Mouse (Mus musculus) hindbrain, embryonic 10.5 days (tissue): ENCODE results near the gene Atp7b. TPM values are rescaled to one million over a fixed set of nuclear protein-coding genes. Genes with fewer than 3 reads are reported as not detected.

Source experiments
- DNase-seq: peaks from one replicate; pipeline ENCODE4 v3.0.0-alpha.2; 2017; ENCODE audit warnings: low spot score
- H3K27ac ChIP-seq: fragments of 300-500 bp; sonication (generic); 2 replicates; pipeline ENCODE4 v1.5.1; 2016; ENCODE audit warnings: mild to moderate bottlenecking, moderate library complexity
- H3K27me3 ChIP-seq: fragments of 300-500 bp; sonication (generic); 2 replicates; pipeline ENCODE4 v1.6.1; 2016; ENCODE audit warnings: mild to moderate bottlenecking; ENCODE audit not compliant: poor library complexity, insufficient read depth, severe bottlenecking
- H3K36me3 ChIP-seq: fragments of 300-500 bp; sonication (generic); 2 replicates; pipeline ENCODE4 v1.6.1; 2016; ENCODE audit warnings: mild to moderate bottlenecking, moderate library complexity
- H3K4me1 ChIP-seq: fragments of 300-500 bp; sonication (generic); replicated peaks from 2 replicates; pipeline ENCODE4 v1.6.1; 2016; ENCODE audit warnings: mild to moderate bottlenecking
- H3K4me3 ChIP-seq: fragments of 300-500 bp; sonication (generic); 2 replicates; pipeline ENCODE4 v1.5.1; 2016; ENCODE audit warnings: mild to moderate bottlenecking, moderate library complexity
- H3K9me3 ChIP-seq: fragments of 300-500 bp; sonication (generic); 2 replicates; pipeline ENCODE4 v1.6.1; 2016; ENCODE audit warnings: mild to moderate bottlenecking, moderate library complexity
- WGBS: fragments of 180-500 bp; shearing (Covaris S2); methylation state at CpG from one replicate; pipeline ENCODE4 v1.1.7; 2016; 5-methylcytosine and 5-hydroxymethylcytosine counted together
- polyA plus RNA-seq: library from polyadenylated mRNA; unstranded; fragments of >200 nt; fragmentation: Nextera tagmentation; extraction: Ambion mirVana; gene quantifications from 2 replicates; pipeline ENCODE4 v1.2.1, GENCODE M21; 2016

Atp7b gene
- polyA plus RNA-seq = 2.5 TPM in 2 replicates

GRCm38 (mm10) chr8:22059821-22060445 lies at the start of gene Atp7b:
Gene Atp7b, minus strand, starts transcription at chr8:22060305.
- DNase-seq = no peak
- WGBS = under 1% methylated on average over 46 of the region's 46 CpGs
- Histone ChIP-seq H3K27me3 (peaks cover 18% of the 10 kb centered on the region), H3K9me3 (0 out of 2 replicates have a peak, but pooled peaks cover 5% of the 10 kb centered on the region), H3K4me3 (peak within 1 kb of the TSS; percentile 72), H3K36me3 (peaks cover 27% of the 10 kb centered on the region), H3K27ac (peak within 1 kb of the TSS; percentile 89), H3K4me1 (peaks cover 10% of the 10 kb centered on the region)

- no peak overlapping the region for H3K27ac ChIP-seq
- H3K9me3 ChIP-seq = no peaks in the 10 kb centered on the region
- no peak for DNase-seq
- no peaks in the 10 kb centered on the region for H3K27me3 ChIP-seq
- no peaks in the 10 kb centered on the region for H3K36me3 ChIP-seq
- 79% methylated on average over 4 of the region's 4 CpGs for WGBS
- H3K4me1 ChIP-seq = no peaks in the 10 kb centered on the region
- H3K4me3 ChIP-seq = no peak overlapping the region
Observed at GRCm38 (mm10) chr8:22107020-22107419, 46.9 kb upstream of the Atp7b start.

GRCm38 (mm10) chr8:22091568-22091967 lies 31.5 kb upstream of the Atp7b start:
- Histone ChIP-seq H3K36me3 (no peaks in the 10 kb centered on the region), H3K27me3 (no peaks in the 10 kb centered on the region), H3K9me3 (no peaks in the 10 kb centered on the region), H3K27ac (no peak overlapping the region), H3K4me1 (no peaks in the 10 kb centered on the region), H3K4me3 (no peak overlapping the region)
- 54% methylated on average over 8 of the region's 8 CpGs for WGBS
- DNase-seq = peak; percentile 7

GRCm38 (mm10) chr8:22089226-22089625 lies 29.1 kb upstream of the Atp7b start:
- Histone ChIP-seq H3K4me1 (0 out of 2 replicates have a peak, but pooled peaks cover 3% of the 10 kb centered on the region), H3K9me3 (no peaks in the 10 kb centered on the region), H3K27ac (no peak overlapping the region), H3K4me3 (no peak overlapping the region), H3K36me3 (no peaks in the 10 kb centered on the region), H3K27me3 (no peaks in the 10 kb centered on the region)
- no peak for DNase-seq
- WGBS = 98% methylated on average over 4 of the region's 4 CpGs

- no peak for DNase-seq
- H3K4me3 ChIP-seq = no peak overlapping the region
- no peaks in the 10 kb centered on the region for H3K27me3 ChIP-seq
- H3K4me1 ChIP-seq = no peaks in the 10 kb centered on the region
- no peak overlapping the region for H3K27ac ChIP-seq
- H3K36me3 ChIP-seq = no peaks in the 10 kb centered on the region
- no peaks in the 10 kb centered on the region for H3K9me3 ChIP-seq
- 87% methylated on average over 9 of the region's 9 CpGs for WGBS
Observed at GRCm38 (mm10) chr8:22079313-22080007, 19.4 kb upstream of the Atp7b start.

- peaks cover 10% of the 10 kb centered on the region for H3K4me1 ChIP-seq
Observed at GRCm38 (mm10) chr8:22061126-22061525, 1.0 kb upstream of the Atp7b start.

GRCm38 (mm10) chr8:22060446-22060889 lies 363 bp upstream of the Atp7b start, which contains the start of gene Alg11:
Gene Alg11, plus strand, starts transcription at chr8:22060721.
- under 1% methylated on average over 36 of the region's 36 CpGs for WGBS
- peaks cover 18% of the 10 kb centered on the region for H3K27me3 ChIP-seq
- peaks cover 10% of the 10 kb centered on the region for H3K4me1 ChIP-seq
- H3K27ac ChIP-seq = peak within 1 kb of the TSS; percentile 89
- DNase-seq = peak; percentile 97
- H3K36me3 ChIP-seq = peaks cover 32% of the 10 kb centered on the region
- peak within 1 kb of the TSS; percentile 72 for H3K4me3 ChIP-seq
- H3K9me3 ChIP-seq = peaks cover 8% of the 10 kb centered on the region; the same call in 1 of the 2 replicates

More at GRCm38 (mm10) chr8:22061126-22061525, 1.0 kb upstream of the Atp7b start:
- DNase-seq = no peak
- H3K27me3 ChIP-seq = peaks cover 18% of the 10 kb centered on the region
- peak overlapping the region; percentile 72 for H3K4me3 ChIP-seq
- 8% methylated on average over 3 of the region's 3 CpGs for WGBS
- H3K9me3 ChIP-seq = peaks cover 15% of the 10 kb centered on the region; the same call in 1 of the 2 replicates
- peaks cover 39% of the 10 kb centered on the region for H3K36me3 ChIP-seq
- H3K27ac ChIP-seq = no peak overlapping the region

GRCm38 (mm10) chr8:22059153-22059738 lies 859 bp downstream of the Atp7b start:
- Histone ChIP-seq H3K36me3 (peaks cover 20% of the 10 kb centered on the region), H3K4me1 (peaks cover 10% of the 10 kb centered on the region), H3K4me3 (peak overlapping the region; percentile 72), H3K27ac (0 out of 2 replicates have a peak overlapping the region, but pooled peaks have one; percentile 89), H3K9me3 (0 out of 2 replicates have a peak, but pooled peaks cover 5% of the 10 kb centered on the region), H3K27me3 (peaks cover 18% of the 10 kb centered on the region)
- WGBS = 38% methylated on average over 11 of the region's 11 CpGs
- peak; percentile 11 for DNase-seq

GRCm38 (mm10) chr8:22058368-22058767 lies 1.7 kb downstream of the Atp7b start:
- H3K27ac ChIP-seq = no peak overlapping the region
- no peak for DNase-seq
- H3K4me1 ChIP-seq = peaks cover 10% of the 10 kb centered on the region
- peaks cover 11% of the 10 kb centered on the region for H3K36me3 ChIP-seq
- WGBS = 80% methylated on average over 9 of the region's 9 CpGs
- H3K27me3 ChIP-seq = peaks cover 18% of the 10 kb centered on the region
- H3K9me3 ChIP-seq = 0 out of 2 replicates have a peak, but pooled peaks cover 5% of the 10 kb centered on the region
- H3K4me3 ChIP-seq = no peak overlapping the region

GRCm38 (mm10) chr8:22056850-22057249 lies 3.3 kb downstream of the Atp7b start:
- Histone ChIP-seq H3K4me3 (no peak overlapping the region), H3K9me3 (0 out of 2 replicates have a peak, but pooled peaks cover 5% of the 10 kb centered on the region), H3K27me3 (peaks cover 18% of the 10 kb centered on the region), H3K4me1 (peaks cover 10% of the 10 kb centered on the region), H3K36me3 (no peaks in the 10 kb centered on the region), H3K27ac (no peak overlapping the region)
- no peak for DNase-seq
- WGBS = 81% methylated on average over 3 of the region's 3 CpGs

- DNase-seq = no peak
- WGBS = 98% methylated on average over 2 of the region's 2 CpGs
Observed at GRCm38 (mm10) chr8:22055492-22055877, 4.6 kb downstream of the Atp7b start.

GRCm38 (mm10) chr8:22054674-22055491 lies 5.2 kb downstream of the Atp7b start:
- H3K27ac ChIP-seq = no peak overlapping the region
- H3K36me3 ChIP-seq = no peaks in the 10 kb centered on the region
- 87% methylated on average over 12 of the region's 12 CpGs for WGBS
- peaks cover 5% of the 10 kb centered on the region; the same call in 1 of the 2 replicates for H3K4me1 ChIP-seq
- H3K27me3 ChIP-seq = peaks cover 18% of the 10 kb centered on the region
- DNase-seq = no peak
- H3K4me3 ChIP-seq = no peak overlapping the region
- no peaks in the 10 kb centered on the region for H3K9me3 ChIP-seq

More at GRCm38 (mm10) chr8:22055492-22055877, 4.6 kb downstream of the Atp7b start:
- Histone ChIP-seq H3K36me3 (no peaks in the 10 kb centered on the region), H3K9me3 (0 out of 2 replicates have a peak, but pooled peaks cover 5% of the 10 kb centered on the region), H3K4me3 (no peak overlapping the region), H3K27ac (no peak overlapping the region), H3K27me3 (peaks cover 18% of the 10 kb centered on the region), H3K4me1 (peaks cover 6% of the 10 kb centered on the region; the same call in 1 of the 2 replicates)
